Mouse (Mus musculus): ENCODE results near the gene Pmm1. TPM values are rescaled to one million over a fixed set of nuclear protein-coding genes. Genes with fewer than 3 reads are reported as not detected.

The Pmm1 gene
- polyA plus RNA-seq, 1 experiment, result 12.1 TPM

- Histone ChIP-seq H3K4me1 (ENCODE audit: control insufficient read depth, insufficient read depth, low read length) (peaks cover 8% of the 10 kb centered on the region), H3K4me3 (ENCODE audit: control insufficient read depth, low read depth, low read length) (no peak overlapping the region), H3K36me3 (ENCODE audit: control insufficient read depth, insufficient read depth, low read length) (no peaks in the 10 kb centered on the region), H3K27me3 (ENCODE audit: control insufficient read depth, insufficient read depth, low read length) (no peaks in the 10 kb centered on the region), H3K27ac (ENCODE audit: control insufficient read depth, insufficient read depth, low read depth, low read length) (no peak overlapping the region)
- TF ChIP-seq CTCF (IDR thresholded peaks at IDR 0.05; ENCODE audit: control insufficient read depth, insufficient read depth, insufficient replicate concordance, low read depth, low read length), result peak; percentile 84
- no peak for TF ChIP-seq POLR2A (IDR thresholded peaks at IDR 0.05; ENCODE audit: control insufficient read depth, low read depth, low read length)
Observed at GRCm38 (mm10) chr15:81956457-81956856, 4.3 kb downstream of the Pmm1 start.

DNA sequence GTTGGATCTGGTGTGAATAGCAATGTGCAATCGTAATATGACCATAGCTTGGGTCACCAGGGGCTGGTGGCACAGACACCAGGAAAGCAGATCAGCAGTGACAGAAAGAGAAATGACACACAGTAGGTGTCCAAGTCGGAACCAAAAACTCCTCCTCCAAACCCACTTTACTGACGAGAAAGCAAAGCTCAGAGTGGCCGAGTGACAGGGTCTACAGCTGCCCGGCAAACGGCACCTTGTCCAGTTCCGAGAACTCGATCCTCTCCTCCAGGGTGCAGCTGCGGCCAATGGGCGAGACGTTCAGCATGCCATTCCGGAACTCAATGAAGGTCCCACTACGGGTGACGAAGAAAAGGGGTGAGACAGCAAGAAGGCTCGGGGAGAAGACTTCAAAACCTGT, 5.3 kb downstream of the Pmm1 start:
- no peak overlapping the region for H3K27ac ChIP-seq (ENCODE audit: control insufficient read depth, insufficient read depth, low read depth, low read length)
- H3K36me3 ChIP-seq (ENCODE audit: control insufficient read depth, insufficient read depth, low read length), result no peaks in the 10 kb centered on the region
- H3K4me3 ChIP-seq (ENCODE audit: control insufficient read depth, low read depth, low read length), result no peak overlapping the region
- peaks cover 7% of the 10 kb centered on the region; the same call in 1 of the 2 replicates for H3K4me1 ChIP-seq (ENCODE audit: control insufficient read depth, insufficient read depth, low read length)
- TF ChIP-seq POLR2A (IDR thresholded peaks at IDR 0.05; ENCODE audit: control insufficient read depth, low read depth, low read length), result no peak
- no peak for TF ChIP-seq CTCF (IDR thresholded peaks at IDR 0.05; ENCODE audit: control insufficient read depth, insufficient read depth, insufficient replicate concordance, low read depth, low read length)
- no peaks in the 10 kb centered on the region for H3K27me3 ChIP-seq (ENCODE audit: control insufficient read depth, insufficient read depth, low read length)

DNA sequence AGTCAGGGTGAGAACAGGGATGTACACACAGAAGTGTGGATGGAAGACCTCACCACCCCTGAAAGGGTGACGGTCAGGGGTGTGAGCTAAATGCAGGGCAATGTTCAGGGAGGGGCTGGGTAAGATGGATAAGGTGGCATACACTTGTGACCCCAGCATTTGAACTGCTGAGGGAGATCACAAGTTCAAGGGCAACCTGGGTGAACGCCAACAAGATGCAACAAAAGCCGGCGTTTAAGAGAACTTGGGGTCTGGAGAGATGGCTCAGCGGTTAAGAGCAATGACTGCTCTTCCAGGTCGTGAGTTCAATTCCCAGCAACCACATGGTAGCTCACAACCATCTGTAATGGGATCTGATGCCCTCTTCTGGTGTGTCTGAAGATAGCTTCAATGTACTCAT, 6.0 kb downstream of the Pmm1 start:
- H3K27me3 ChIP-seq (ENCODE audit: control insufficient read depth, insufficient read depth, low read length), result no peaks in the 10 kb centered on the region
- TF ChIP-seq CTCF (IDR thresholded peaks at IDR 0.05; ENCODE audit: control insufficient read depth, insufficient read depth, insufficient replicate concordance, low read depth, low read length), result no peak
- TF ChIP-seq POLR2A (IDR thresholded peaks at IDR 0.05; ENCODE audit: control insufficient read depth, low read depth, low read length), result no peak
- H3K27ac ChIP-seq (ENCODE audit: control insufficient read depth, insufficient read depth, low read depth, low read length), result no peak overlapping the region
- peaks cover 2% of the 10 kb centered on the region; the same call in 1 of the 2 replicates for H3K4me1 ChIP-seq (ENCODE audit: control insufficient read depth, insufficient read depth, low read length)
- H3K36me3 ChIP-seq (ENCODE audit: control insufficient read depth, insufficient read depth, low read length), result no peaks in the 10 kb centered on the region
- H3K4me3 ChIP-seq (ENCODE audit: control insufficient read depth, low read depth, low read length), result no peak overlapping the region

DNA sequence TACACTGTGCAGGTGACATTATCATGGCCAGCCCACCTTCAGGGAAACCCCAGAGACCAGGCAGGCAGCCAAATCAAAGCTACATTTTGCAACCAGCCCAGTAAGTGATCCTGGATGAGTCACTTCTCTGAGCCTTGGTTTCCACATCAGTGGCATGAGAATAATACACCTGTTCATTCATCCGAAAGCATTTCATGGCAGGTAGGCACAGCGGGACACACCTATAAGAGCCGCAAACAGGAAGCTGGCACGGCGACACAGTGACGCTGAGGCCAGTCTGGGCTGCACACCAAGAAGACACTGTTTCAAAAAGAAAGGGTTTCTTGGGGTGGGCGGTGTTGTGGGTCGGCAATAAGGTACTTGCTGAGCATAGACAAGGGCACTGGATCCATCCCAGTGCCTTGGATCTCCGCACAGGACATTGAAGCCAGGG, 6.6 kb downstream of the Pmm1 start:
- Histone ChIP-seq H3K27ac (ENCODE audit: control insufficient read depth, insufficient read depth, low read depth, low read length) (no peak overlapping the region), H3K4me3 (ENCODE audit: control insufficient read depth, low read depth, low read length) (no peak overlapping the region), H3K27me3 (ENCODE audit: control insufficient read depth, insufficient read depth, low read length) (no peaks in the 10 kb centered on the region), H3K36me3 (ENCODE audit: control insufficient read depth, insufficient read depth, low read length) (no peaks in the 10 kb centered on the region), H3K4me1 (ENCODE audit: control insufficient read depth, insufficient read depth, low read length) (no peaks in the 10 kb centered on the region)
- TF ChIP-seq CTCF (IDR thresholded peaks at IDR 0.05; ENCODE audit: control insufficient read depth, insufficient read depth, insufficient replicate concordance, low read depth, low read length) (no peak), POLR2A (IDR thresholded peaks at IDR 0.05; ENCODE audit: control insufficient read depth, low read depth, low read length) (no peak)

GRCm38 (mm10) chr15:81952310-81952709, 8.4 kb downstream of the Pmm1 start:
- TF ChIP-seq CTCF (IDR thresholded peaks at IDR 0.05; ENCODE audit: control insufficient read depth, insufficient read depth, insufficient replicate concordance, low read depth, low read length) (no peak), POLR2A (IDR thresholded peaks at IDR 0.05; ENCODE audit: control insufficient read depth, low read depth, low read length) (no peak)
- Histone ChIP-seq H3K4me1 (ENCODE audit: control insufficient read depth, insufficient read depth, low read length) (no peaks in the 10 kb centered on the region), H3K27ac (ENCODE audit: control insufficient read depth, insufficient read depth, low read depth, low read length) (no peak overlapping the region), H3K27me3 (ENCODE audit: control insufficient read depth, insufficient read depth, low read length) (no peaks in the 10 kb centered on the region), H3K4me3 (ENCODE audit: control insufficient read depth, low read depth, low read length) (no peak overlapping the region), H3K36me3 (ENCODE audit: control insufficient read depth, insufficient read depth, low read length) (no peaks in the 10 kb centered on the region)

- H3K27me3 ChIP-seq (ENCODE audit: control insufficient read depth, insufficient read depth, low read length), result no peaks in the 10 kb centered on the region
- H3K27ac ChIP-seq (ENCODE audit: control insufficient read depth, insufficient read depth, low read depth, low read length), result no peak overlapping the region
- no peaks in the 10 kb centered on the region for H3K36me3 ChIP-seq (ENCODE audit: control insufficient read depth, insufficient read depth, low read length)
- no peak overlapping the region for H3K4me3 ChIP-seq (ENCODE audit: control insufficient read depth, low read depth, low read length)
- no peaks in the 10 kb centered on the region for H3K4me1 ChIP-seq (ENCODE audit: control insufficient read depth, insufficient read depth, low read length)
- TF ChIP-seq POLR2A (IDR thresholded peaks at IDR 0.05; ENCODE audit: control insufficient read depth, low read depth, low read length) (no peak), CTCF (IDR thresholded peaks at IDR 0.05; ENCODE audit: control insufficient read depth, insufficient read depth, insufficient replicate concordance, low read depth, low read length) (no peak)
Observed at GRCm38 (mm10) chr15:81951159-81951558, 9.6 kb downstream of the Pmm1 start.

DNA sequence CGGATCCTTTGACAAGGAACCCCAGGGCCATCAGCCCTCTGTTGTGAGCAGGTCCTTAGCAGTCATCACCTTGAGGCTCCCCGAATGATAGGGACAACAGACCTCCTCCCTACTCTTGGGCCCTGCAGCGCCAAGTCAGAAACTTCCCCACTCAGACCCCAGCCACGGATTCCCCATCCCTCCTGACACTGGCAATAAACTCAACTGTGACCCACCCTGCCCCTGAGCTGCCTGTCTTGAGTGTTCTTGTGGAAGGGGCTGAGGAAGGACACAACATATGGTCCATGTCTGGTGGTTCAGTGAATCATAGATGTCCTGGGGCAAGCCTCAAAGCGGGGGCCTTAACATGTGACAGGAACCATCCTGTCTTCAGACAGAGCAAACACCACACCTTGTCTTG, 10.0 kb downstream of the Pmm1 start:
- no peak overlapping the region for H3K4me3 ChIP-seq (ENCODE audit: control insufficient read depth, low read depth, low read length)
- TF ChIP-seq POLR2A (IDR thresholded peaks at IDR 0.05; ENCODE audit: control insufficient read depth, low read depth, low read length) (no peak), CTCF (IDR thresholded peaks at IDR 0.05; ENCODE audit: control insufficient read depth, insufficient read depth, insufficient replicate concordance, low read depth, low read length) (no peak)
- no peaks in the 10 kb centered on the region for H3K36me3 ChIP-seq (ENCODE audit: control insufficient read depth, insufficient read depth, low read length)

More for the DNA sequence above, 10.0 kb downstream of the Pmm1 start:
- Histone ChIP-seq H3K4me1 (ENCODE audit: control insufficient read depth, insufficient read depth, low read length) (no peaks in the 10 kb centered on the region), H3K27ac (ENCODE audit: control insufficient read depth, insufficient read depth, low read depth, low read length) (no peak overlapping the region), H3K27me3 (ENCODE audit: control insufficient read depth, insufficient read depth, low read length) (no peaks in the 10 kb centered on the region)

All from testis, adult 2 months (tissue).